Mouse (Mus musculus): Measurements from ENCODE around the gene Pld2. TPM values are rescaled to one million over a fixed set of nuclear protein-coding genes. Genes with fewer than 3 reads are reported as not detected.

Pld2 gene
- polyA plus RNA-seq (2012; rRNA removed), result 9.8 and 10.3 TPM in 2 replicates

GRCm38 (mm10) chr11:70539877-70540587 is at the start of gene Pld2:
Pld2 (plus strand) TSS chr11:70540064.

GRCm38 (mm10) chr11:70504970-70505369 is 34.9 kb upstream of the Pld2 start, which contains the start of gene Tm4sf5:
Tm4sf5 (plus strand) TSS chr11:70505244.

GRCm38 (mm10) chr11:70514288-70514687 is 25.6 kb upstream of the Pld2 start, which contains the start of gene Vmo1:
Vmo1 (minus strand) TSS chr11:70514616.

GRCm38 (mm10) chr11:70518923-70519322 is 20.9 kb upstream of the Pld2 start, which contains the start of gene Gltpd2:
Gltpd2 (plus strand) TSS chr11:70519196.

GRCm38 (mm10) chr11:70525184-70525678 is 14.6 kb upstream of the Pld2 start, which contains the start of gene Psmb6:
Psmb6 (plus strand) TSS chr11:70525367.

GRCm38 (mm10) chr11:70532839-70533238 is 7.0 kb upstream of the Pld2 start, which contains the start of gene Gm40193:
Gm40193 (minus strand) TSS chr11:70532939.

GRCm38 (mm10) chr11:70562287-70562994 is 22.6 kb downstream of the Pld2 start, which contains the start of gene Mink1:
Mink1 (plus strand) TSS chr11:70562881.

Other genes with a start within 250 kb of the Pld2 start
- 0.09 and 0.10 TPM in 2 replicates for gene Alox12e, start 217.4 kb upstream of the Pld2 start, polyA plus RNA-seq (2012; rRNA removed)
- gene Alox15, start 188.0 kb upstream of the Pld2 start, polyA plus RNA-seq (2012; rRNA removed), result 2.3 and 3.8 TPM in 2 replicates
- gene Pelp1, start 130.0 kb upstream of the Pld2 start, polyA plus RNA-seq (2012; rRNA removed), result 13.3 and 14.7 TPM in 2 replicates
- 22.9 and 26.3 TPM in 2 replicates for gene Arrb2, start 107.4 kb upstream of the Pld2 start, polyA plus RNA-seq (2012; rRNA removed)
- 18.3 TPM in 2 replicates for gene Med11, start 88.1 kb upstream of the Pld2 start, polyA plus RNA-seq (2012; rRNA removed)
- 4.1 and 4.6 TPM in 2 replicates for gene Zmynd15, start 80.6 kb upstream of the Pld2 start, polyA plus RNA-seq (2012; rRNA removed)
- 21.9 and 24.0 TPM in 2 replicates for gene Cxcl16, start 80.1 kb upstream of the Pld2 start, polyA plus RNA-seq (2012; rRNA removed)
- gene Tm4sf5, start 34.8 kb upstream of the Pld2 start, polyA plus RNA-seq (2012; rRNA removed), result 2.4 and 3.2 TPM in 2 replicates
- not detected in 2 replicates for gene Vmo1, start 25.4 kb upstream of the Pld2 start, polyA plus RNA-seq (2012; rRNA removed)
- 0.16 TPM in 1 of 2 replicates, not detected in the other for gene Gltpd2, start 20.9 kb upstream of the Pld2 start, polyA plus RNA-seq (2012; rRNA removed)
- 192 and 239 TPM in 2 replicates for gene Psmb6, start 14.7 kb upstream of the Pld2 start, polyA plus RNA-seq (2012; rRNA removed)
- gene Gm40193, start 7.1 kb upstream of the Pld2 start, polyA plus RNA-seq (2012; rRNA removed), result not detected in 2 replicates
- 104 and 119 TPM in 2 replicates for gene Mink1, start 22.8 kb downstream of the Pld2 start, polyA plus RNA-seq (2012; rRNA removed)
- gene 4930544D05Rik, start 75.8 kb downstream of the Pld2 start, polyA plus RNA-seq (2012; rRNA removed), result not detected in 2 replicates
- gene Chrne, start 79.2 kb downstream of the Pld2 start, polyA plus RNA-seq (2012; rRNA removed), result 0.21 TPM in 1 of 2 replicates, not detected in the other
- gene Gp1ba, start 99.1 kb downstream of the Pld2 start, polyA plus RNA-seq (2012; rRNA removed), result not detected in 2 replicates
- 81.7 and 112 TPM in 2 replicates for gene Rnf167, start 107.2 kb downstream of the Pld2 start, polyA plus RNA-seq (2012; rRNA removed)
- 129 and 132 TPM in 2 replicates for gene Slc25a11, start 107.4 kb downstream of the Pld2 start, polyA plus RNA-seq (2012; rRNA removed)
- 2,946 and 3,327 TPM in 2 replicates for gene Pfn1, start 114.6 kb downstream of the Pld2 start, polyA plus RNA-seq (2012; rRNA removed)
- gene Eno3, start 117.1 kb downstream of the Pld2 start, polyA plus RNA-seq (2012; rRNA removed), result 120 and 156 TPM in 2 replicates
- gene Spag7, start 129.4 kb downstream of the Pld2 start, polyA plus RNA-seq (2012; rRNA removed), result 17.9 and 21.9 TPM in 2 replicates
- gene Camta2, start 148.0 kb downstream of the Pld2 start, polyA plus RNA-seq (2012; rRNA removed), result 64.7 TPM in 2 replicates
- 1.1 TPM in 2 replicates for gene Inca1, start 160.1 kb downstream of the Pld2 start, polyA plus RNA-seq (2012; rRNA removed)
- 112 and 117 TPM in 2 replicates for gene Kif1c, start 160.5 kb downstream of the Pld2 start, polyA plus RNA-seq (2012; rRNA removed)
- 1.1 and 1.3 TPM in 2 replicates for gene Zfp3, start 224.1 kb downstream of the Pld2 start, polyA plus RNA-seq (2012; rRNA removed)